Mouse (Mus musculus): ENCODE measurements around the gene Fmo5.

Gene Fmo5

DNA sequence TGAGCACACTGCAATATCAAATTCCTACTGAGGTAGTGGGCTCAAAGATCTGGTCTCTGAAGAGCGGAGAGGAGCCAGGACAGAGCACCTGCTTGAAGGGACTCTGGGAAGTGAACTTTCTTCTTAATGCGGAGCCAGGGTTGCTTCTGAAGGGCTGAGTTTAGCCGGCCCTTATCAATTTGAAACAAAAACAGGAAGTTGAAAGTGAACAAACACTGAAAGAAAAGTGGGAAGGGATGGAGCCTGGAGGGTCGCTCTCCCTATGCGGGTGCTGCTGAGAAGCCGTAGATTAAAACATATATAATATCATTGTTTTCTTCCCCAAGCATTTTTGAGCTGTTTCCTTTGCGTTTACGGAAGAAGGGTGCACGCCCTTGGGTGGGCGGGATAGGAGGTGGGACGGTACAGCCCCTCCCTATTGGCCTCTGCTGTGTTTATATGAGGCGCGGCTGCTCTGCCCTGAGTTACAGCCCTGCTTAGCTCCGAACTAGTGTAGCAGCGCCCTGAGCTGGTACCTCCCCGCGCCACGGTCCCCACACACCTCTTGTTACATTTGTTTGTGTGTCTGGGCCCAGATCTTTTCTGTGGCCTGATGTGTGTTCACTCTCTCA lies at the start of gene Fmo5:
TSS of gene Fmo5 (plus strand) at position 414 of the 611 bp plus-strand sequence.
- peak; percentile 92 for DNase-seq

DNA sequence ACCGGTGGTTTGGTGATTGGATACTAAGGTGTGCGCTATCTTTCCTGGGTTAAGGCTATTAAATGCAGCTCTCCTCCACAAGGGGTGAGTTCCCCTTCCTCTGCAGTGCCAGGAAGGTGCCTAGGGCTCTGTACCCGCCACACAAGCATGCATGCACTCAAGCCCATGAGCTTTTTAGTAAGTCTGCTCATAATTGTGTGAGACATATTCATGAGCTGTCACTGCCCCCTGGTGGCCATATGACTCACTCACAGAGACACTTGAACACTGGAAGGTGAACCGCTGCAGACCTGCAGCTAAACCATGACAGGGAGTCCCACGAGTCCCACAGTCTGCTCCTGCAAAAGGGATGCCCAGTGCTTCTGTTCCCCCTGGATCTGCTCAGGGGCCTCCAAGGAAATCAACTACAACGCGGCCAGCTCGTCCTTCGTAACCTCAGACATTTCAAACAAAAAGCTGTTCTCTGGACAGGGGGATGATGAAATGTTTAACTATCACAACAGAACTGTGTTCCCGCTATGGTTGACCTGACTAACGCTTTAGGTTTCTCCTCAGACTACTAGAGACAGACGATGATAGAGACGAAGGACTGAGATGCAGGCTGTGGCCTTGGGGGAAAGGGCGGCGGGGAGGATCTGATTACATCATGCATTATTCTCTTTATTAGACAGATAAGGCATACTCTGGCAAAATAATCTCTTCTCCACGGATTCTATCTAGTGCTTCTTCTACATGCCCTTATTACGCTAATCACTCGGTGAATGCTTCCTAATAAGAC lies 43.0 kb upstream of the Fmo5 start:
- peak; percentile 92 for DNase-seq

DNA sequence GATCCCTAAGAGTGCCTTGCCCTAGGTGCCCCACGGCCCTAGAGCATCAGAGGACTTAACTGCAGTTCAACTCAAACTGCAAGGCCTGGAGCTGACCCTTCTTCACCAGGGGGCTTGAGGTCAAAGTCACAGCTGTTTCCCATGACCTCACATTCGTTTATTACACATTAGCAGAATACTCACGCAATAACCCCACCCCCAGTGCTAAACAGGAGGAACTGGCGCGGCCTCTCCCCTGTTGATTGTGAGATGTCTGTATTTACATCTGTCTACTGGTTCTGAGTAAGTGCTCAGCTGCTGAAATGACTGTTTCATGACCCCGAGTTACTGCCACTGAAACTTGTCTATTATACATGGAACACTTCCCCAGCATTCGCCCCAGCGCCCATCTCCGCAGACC lies 40.9 kb upstream of the Fmo5 start:
- no peak for DNase-seq

DNA sequence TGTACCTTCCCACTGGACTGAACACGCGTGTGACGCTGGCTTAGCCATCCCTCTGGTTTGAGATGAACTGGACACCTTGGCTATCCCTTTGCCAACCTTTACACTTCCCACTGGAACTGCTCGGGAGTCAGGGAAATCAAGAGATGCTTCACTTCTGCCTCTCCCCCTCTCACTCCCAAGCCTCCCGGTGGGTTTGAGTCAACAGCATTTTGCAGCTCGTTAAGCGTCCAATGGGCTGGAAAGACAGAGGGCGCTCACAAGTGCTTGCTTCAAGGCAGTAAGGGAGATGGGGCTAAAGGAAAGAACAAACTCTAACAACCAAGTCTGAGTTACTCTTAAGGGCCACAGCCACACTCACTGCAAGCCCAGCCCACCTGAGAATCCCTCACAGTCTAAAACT lies 37.9 kb upstream of the Fmo5 start:
- no peak for DNase-seq

DNA sequence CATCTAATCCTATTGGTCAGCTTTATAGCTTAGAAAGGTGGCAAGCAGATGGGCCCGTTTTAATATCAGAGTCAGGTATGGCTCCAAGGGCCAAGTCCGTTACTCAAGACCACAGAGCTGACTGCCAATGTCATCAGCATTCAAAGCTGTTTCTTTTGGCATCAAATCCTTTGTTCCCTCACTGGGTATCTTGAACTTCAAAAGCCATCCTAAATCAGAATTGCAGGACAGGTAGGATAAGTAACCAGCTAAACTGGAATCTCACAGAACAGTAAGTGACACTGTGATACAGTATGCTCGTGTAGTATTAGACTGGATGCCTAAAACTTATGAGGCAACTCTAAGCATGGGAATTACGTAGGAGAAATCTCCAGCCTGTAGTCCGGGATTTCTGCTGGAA lies 35.5 kb upstream of the Fmo5 start:
- no peak for DNase-seq

DNA sequence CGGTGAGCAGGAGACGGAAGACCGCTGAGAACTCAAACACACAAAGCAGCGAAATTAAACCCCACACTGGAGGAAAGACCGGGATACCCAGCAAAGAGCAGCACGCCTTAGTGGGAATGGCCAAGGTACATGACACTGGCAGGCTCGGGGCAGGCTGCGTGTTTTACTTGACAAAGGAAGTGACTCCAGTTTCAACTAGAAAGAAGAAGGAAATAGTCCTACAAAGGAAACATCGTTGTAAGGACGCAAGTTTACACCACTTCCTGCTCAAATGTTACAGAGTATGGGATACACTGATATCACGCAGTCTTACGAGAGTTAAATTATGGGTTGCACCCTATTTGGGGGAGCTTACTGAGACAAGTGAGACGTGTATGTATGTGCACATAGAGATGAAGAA lies 34.5 kb upstream of the Fmo5 start:
- DNase-seq = no peak

DNA sequence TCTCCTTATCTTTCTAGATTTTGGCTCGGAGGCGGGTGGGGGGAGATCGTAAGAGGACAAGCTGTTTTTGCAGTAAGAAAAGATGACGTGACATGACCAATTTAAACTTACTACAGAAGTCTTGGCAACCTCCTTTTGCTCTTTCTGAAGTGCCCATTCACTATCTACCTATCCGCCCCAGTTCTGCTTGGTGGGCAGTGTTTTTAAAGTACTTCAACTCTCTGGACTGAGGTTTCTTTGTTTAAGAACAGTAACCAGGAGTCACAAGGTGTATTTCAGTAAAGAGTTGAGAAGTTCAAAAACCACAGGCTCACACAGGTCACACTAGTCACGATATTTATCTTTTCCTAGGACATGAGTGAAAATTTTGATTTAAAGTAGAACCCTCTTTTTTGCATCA lies 33.5 kb upstream of the Fmo5 start:
- no peak for DNase-seq

DNA sequence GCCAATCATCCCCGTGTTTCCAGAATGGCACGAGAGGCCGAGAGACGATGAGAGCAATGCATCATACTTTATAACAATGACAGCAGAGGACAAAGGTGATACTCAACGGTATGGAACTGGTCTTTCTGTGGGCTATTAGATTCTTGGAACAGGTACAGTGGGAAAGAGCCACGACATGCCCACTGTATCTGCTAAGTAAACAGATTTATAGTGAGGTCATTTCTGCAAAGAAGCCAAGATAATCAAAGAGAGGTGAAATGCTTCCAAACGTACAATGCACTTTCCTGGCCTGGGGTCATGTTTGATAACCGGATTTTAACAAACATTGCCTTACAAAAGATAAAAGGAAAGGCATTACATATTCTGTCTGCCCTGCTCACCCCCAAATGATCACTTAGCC lies 31.8 kb upstream of the Fmo5 start:
- DNase-seq = no peak

DNA sequence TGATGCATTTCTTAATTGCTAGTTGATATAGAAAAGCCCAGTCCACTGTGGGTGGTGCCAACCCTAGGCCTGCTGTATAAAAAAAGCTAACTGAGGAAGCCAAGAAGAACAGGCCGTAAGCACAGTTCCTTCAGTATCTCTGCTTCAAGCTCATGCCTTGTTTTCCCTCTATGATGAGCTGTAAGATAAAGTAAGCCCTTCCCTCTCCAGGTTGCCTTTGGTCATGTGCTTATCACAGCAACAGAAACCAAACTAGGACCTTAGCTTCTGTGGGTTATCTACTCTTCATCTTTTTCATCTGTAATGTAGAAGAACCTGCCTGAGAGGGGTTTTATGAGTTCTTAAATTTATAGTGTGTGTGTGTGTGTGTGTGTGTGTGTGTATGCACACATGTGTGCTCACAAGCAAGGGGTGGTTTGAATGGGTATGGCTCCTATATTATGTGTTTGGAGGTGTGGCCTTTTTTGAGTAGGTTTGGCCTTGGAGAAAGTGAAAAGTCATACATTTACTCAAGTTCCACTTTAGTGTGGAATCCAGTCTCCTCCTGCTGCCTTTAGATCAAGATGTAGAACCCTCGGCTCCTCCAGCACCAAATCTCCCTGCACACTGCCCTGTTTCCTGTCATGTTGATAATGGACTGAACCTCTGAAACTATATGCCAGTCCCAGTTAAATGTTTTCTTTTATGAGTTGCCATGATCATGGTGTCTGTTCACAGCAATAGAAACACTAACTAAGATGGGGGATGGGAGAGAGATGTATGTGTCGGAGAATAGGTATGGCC lies 28.4 kb upstream of the Fmo5 start:
- DNase-seq = no peak

DNA sequence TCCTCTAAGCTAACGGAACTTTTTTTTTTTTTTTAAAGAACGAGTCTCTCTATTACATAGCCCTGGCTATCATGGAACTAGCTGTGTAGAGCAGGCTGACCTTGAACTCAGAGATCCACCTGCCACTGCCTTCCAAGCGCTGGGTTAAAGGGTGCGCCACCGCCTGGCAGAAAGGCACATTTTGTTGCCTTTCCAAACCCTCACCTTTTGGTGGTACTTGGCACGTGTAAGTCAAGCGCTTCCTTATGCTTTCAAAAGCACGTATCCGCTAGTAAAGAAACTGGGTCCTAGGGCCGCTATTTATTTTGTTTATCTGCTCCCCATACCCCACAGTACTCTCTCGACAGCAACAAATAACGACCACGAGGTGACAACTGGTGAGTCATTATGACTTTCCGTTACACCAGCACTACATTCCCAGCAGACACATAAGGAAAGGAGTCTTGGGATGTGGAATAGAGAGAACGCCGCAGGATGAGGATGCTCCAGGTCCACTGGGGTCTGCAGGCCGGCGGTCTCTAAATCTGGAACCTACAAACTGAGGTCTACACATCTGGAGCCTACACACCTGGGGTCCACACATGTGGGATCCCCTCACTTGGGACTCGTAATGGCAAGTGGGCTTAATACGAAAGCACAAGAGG lies 19.3 kb upstream of the Fmo5 start:
- DNase-seq = peak; percentile 71

DNA sequence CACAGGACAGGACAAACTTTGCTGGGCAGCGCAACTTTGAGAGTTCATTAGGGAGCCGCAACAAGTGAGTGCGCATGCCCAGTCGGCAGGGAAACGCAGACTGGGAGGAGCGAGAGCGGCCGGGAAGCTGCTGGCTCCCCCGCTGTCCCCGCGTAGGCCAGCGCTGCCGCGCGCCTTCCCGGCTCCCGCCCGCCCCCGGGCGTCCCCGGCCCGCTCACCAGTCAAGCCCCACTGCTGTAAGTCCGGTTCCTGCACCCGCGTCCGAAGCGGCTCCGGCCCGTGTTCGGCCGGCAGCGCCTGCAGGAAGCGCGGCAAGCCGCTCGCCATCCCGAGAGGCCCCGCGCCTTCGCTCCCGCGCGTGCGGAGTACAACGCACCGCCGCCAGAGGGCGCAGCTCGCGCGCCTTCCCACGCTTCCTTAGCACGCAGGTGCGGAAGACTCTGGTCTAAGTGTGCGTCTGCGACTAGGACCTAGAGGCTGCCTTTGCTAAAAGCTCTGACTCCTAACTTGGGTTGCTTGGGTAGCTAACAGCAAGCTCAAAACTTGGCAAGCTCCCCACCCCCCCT lies 18.7 kb upstream of the Fmo5 start, which contains the start of gene Chd1l:
TSS of gene Chd1l (minus strand) at position 359 of the 566 bp plus-strand sequence.
- DNase-seq = peak; percentile 94

DNA sequence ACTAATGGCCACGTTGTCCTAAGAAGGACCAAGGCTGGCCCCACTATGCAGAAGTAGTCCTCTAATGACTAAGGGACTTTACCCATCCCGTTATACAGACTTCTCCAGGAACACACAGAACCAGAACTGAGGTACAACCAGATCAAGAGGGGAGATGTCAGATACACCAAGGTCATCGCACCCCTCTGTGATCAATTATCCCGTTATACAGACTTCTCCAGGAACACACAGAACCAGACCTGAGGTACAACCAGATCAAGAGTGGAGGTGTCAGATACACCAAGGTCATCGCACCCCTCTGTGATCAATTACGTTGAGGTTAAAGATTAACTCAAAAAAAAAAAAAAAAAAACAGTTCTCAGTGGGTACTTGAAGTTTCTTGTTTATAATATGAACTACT lies 17.6 kb upstream of the Fmo5 start:
- DNase-seq = no peak

DNA sequence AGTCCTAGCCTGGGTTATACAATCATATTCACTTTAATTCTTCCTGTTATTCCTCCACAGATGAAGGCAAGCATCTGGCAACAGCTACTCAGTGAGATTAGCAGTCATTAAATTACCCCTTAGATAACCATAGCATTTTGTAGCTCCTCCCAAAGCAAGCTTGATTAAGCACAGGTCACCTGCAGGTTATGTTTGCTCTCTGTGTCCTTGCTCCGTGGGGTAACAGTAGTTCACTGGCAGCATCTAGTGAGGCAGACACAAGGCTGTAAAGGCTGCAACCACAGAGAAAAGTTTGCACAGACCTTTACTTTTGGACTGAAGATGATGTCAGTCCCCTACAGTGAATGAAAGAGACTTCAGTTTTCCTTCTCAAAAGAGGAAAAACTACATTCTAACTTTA lies 13.4 kb upstream of the Fmo5 start:
- no peak for DNase-seq

DNA sequence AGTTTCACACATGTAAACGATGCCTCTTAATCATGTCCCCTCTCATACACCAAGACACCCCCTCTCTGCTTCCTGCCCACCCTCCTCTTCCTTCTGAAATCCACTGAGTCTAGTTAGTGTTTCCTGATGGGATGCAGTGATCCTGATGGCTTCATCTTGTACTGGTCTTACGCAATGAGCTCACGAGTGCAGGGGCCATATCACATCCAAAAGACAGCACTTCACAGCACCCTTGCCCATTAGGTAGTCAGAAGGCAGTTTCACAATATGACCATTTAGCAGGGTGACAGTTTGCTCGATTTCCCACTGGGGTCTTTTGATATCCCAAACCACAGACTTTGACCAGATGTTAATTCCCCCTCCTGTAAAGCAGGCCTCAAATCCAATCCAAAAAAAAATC lies 12.7 kb upstream of the Fmo5 start:
- DNase-seq = no peak

DNA sequence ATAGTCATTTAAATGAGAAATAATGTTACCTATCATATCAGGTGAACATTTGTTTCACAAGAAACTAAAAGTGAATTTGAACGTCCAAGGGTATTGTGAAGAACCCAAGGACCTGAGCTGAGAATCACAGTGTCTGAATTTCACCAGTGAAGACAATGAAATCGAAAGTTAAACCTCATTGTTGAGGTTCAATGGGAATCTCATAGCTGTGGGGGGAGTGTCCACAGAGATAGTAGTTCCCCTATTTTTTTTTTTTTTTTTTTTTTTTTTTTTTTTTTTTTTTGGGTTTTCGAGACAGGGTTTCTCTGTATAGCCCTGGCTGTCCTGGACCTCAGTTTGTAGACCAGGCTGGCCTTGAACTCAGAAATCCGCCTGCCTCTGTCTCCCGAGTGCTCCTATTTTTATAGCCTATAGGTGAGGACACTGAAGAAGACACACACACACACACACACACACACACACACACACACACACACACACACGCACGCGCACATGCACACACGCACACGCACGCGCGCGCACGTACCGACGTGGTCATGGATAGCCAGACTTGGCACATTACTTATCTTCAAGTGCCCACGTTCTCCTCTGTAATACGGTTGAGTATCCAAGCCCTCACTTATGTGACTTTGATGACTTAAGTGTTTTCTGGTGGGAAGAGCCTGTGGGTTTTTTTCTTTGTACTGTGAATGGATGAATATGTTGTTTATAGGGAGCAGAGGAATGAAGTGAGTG lies 11.3 kb upstream of the Fmo5 start:
- DNase-seq = no peak

DNA sequence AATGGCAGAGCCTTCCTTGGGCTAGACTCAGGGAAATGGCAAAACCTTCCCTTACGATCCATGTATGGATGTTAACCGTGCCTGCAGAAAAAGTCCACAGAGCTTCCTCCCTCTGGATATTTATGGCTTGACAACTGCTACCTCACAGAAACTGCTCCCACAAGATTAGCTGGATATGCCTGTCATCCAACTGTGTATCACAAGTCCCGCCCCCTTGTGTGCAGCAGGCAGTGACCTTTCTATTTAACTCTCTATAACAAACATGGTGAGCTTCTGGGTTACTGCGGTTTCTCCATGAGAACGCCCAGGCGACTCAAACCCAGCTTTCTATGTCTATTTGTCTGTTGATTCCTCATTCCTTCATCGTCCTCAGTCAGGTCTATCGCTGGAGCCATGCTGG lies 10.7 kb upstream of the Fmo5 start:
- no peak for DNase-seq

DNA sequence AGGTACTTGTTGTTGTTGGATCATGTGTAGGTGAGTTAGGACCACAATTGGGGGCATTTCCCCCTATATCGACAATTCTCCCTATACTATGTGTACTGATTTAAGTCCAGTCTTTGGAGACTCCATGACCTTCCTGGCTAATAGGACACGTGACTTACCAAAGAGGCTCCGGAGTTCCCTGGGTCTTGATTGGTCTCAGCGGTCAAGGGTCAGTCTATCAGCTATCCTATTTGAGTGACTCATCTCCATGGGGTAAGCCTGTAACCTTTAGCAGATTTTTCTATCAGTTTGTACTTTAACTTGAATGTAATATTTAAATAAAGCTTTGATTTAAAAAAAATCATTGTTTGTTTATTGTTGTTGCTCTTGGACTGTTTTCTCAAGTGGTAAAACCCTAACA lies 7.9 kb upstream of the Fmo5 start:
- DNase-seq = no peak

DNA sequence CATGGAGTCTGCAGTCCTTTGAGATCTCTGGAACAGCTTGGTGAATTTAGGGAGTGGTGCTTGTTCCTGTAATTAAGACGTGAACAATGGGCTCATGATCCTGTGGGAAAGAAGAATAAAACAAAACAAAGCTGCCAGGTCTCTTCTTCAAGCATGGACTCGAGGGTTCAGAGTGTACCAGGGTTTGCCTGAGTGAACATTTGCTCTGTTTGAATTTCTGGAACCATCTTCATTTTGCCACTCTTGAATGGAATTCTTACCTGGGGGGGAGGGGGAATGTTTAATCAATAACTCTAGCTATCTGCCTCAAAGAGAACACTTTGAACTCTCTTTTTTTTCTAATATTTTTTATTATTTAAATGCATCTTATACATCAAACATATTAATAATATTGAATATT lies 4.0 kb upstream of the Fmo5 start:
- DNase-seq = no peak

DNA sequence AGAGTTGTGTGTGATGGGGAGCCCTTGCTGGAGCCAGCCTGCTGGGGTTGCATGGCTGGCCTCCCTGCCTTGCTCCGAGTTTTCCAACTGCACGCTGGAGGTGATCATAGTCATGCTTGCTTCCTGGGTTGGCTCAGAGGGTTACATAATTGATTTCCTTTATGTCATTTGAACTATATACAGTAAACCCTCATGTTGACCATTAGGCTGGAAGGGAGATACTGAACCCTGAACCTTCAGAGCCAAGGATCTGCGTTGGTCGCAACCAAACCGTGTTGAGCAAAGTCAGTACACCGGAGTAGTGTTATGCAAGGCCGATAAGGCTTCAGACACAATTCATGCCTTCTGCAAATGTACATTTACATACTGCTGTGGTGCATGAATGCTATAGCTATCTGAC lies 711 bp upstream of the Fmo5 start:
- DNase-seq = peak; percentile 12

DNA sequence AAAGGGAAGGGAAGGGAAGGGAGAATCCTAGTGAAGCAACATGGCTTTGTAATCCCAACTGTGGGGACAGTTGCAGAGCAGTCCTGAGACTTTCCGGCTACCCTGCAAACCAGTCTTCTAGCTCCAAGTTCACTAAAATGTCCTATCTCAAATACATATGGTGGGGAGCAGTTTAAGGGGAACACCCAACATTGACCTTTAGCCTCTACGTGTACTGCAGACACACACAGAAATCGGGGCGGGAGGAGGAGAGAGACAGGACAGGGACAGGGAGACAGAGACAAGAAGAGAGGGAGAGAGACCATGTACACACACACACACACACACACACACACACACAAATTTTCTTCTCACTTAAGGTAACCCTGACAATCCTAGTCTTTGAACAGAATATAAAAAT lies 1.3 kb downstream of the Fmo5 start:
- no peak for DNase-seq

DNA sequence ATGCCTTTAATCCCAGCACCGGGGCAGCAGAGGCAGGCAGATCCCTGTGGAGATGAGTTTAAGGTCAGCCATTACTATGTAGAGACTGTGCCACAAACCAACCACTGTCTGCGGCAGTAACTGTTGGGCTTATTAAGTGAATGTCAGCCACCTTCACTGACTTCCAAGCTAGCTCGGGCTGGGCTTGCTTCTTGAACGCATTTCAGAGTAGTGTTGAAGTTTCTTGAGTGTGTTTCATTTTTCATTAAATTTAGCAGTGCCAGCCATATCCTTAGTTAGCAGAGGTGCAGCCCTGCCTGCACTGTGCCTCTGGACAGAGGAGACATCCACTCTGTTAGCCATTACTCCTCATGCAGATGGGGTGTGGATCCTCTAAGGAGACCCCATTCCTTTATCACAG lies 2.1 kb downstream of the Fmo5 start:
- DNase-seq = no peak

DNA sequence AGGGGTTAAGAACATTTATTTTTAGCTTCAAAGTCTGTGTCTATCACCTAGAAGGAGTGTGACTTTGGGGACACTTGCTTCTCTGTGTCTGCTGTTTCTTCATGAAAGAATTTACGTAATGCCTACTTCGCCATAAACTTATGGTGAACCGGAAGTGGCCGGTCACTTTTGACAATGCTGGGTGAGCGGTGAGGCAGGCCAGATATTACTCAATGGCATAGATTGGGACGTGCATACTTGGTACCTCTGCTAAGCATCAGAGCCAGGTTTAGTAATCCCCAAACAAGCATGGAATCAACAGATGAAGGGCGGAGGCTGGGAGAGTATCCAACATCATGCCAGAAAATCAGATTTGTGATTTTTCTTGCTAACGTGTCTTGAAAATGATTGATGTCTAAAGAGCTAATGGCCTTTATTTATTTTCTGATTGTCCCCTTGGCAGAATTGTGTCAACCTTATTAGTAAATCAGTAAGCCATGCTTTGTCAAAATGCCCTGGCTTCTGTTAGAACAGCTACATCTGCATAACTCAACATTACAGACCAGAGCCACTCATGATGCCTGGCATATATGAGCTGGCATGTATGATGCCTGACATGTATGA lies 2.8 kb downstream of the Fmo5 start:
- DNase-seq = peak; percentile 12

All from lung, postnatal 36 days (tissue).